Mouse (Mus musculus) stomach, embryonic 14.5 days (tissue): ENCODE measurements around the gene Iffo1. TPM values are rescaled to one million over a fixed set of nuclear protein-coding genes. Genes with fewer than 3 reads are reported as not detected.

Source experiments
- ATAC-seq: fragments of 200-750 bp; cut with Nextera tagmentation; 2 replicates; pipeline ENCODE4 v1.8.0; 2017; ENCODE audit warnings: low read depth, moderate TSS enrichment; ENCODE audit not compliant: insufficient number of reproducible peaks, insufficient read depth, low FRiP score
- H3K27ac ChIP-seq: fragments of 300-500 bp; sonication (generic); 2 replicates; pipeline ENCODE4 v1.5.1; 2014; ENCODE audit warnings: mild to moderate bottlenecking, low read length, moderate library complexity, mixed read lengths
- H3K27me3 ChIP-seq: fragments of 300-500 bp; sonication (generic); 2 replicates; pipeline ENCODE4 v1.6.1; 2014; ENCODE audit warnings: low read length, control low read depth, mixed read lengths; ENCODE audit not compliant: control insufficient read depth, insufficient read depth
- H3K36me3 ChIP-seq: fragments of 300-500 bp; sonication (generic); 2 replicates; pipeline ENCODE4 v1.6.1; 2014; ENCODE audit warnings: mild to moderate bottlenecking, control low read depth, low read length, moderate library complexity, mixed read lengths; ENCODE audit not compliant: control insufficient read depth, insufficient read depth
- H3K4me1 ChIP-seq: fragments of 300-500 bp; sonication (generic); 2 replicates; pipeline ENCODE4 v1.6.1; 2014; ENCODE audit warnings: low read length, control low read depth, mixed read lengths; ENCODE audit not compliant: control insufficient read depth, insufficient read depth
- H3K4me2 ChIP-seq: fragments of 300-500 bp; sonication (generic); replicated peaks from 2 replicates; pipeline ENCODE4 v1.6.1; 2014; ENCODE audit warnings: low read depth, low read length, control low read depth
- H3K4me3 ChIP-seq: fragments of 300-500 bp; sonication (generic); 2 replicates; pipeline ENCODE4 v1.5.1; 2014; ENCODE audit warnings: low read depth, low read length, control low read depth
- H3K9ac ChIP-seq: fragments of 300-500 bp; sonication (generic); replicated peaks from 2 replicates; pipeline ENCODE4 v1.6.1; 2014; ENCODE audit warnings: low read depth, mild to moderate bottlenecking, control low read depth, low read length, moderate library complexity, mixed read lengths
- H3K9me3 ChIP-seq: fragments of 300-500 bp; sonication (generic); 2 replicates; pipeline ENCODE4 v1.6.1; 2016; ENCODE audit warnings: low read depth, low read length, control low read depth; ENCODE audit not compliant: control insufficient read depth
- WGBS: fragments of 180-500 bp; shearing (Covaris S2); extraction: QIAGEN DNeasy Blood & Tissue Kit; methylation state at CpG from one replicate; pipeline ENCODE4 v1.1.7; 2014; 5-methylcytosine and 5-hydroxymethylcytosine counted together
- polyA plus RNA-seq: library from polyadenylated mRNA; unstranded; fragments of >200 nt; fragmentation: Nextera tagmentation; extraction: Ambion mirVana; gene quantifications from 2 replicates; pipeline ENCODE4 v1.2.1, GENCODE M21; 2014

The Iffo1 gene
- polyA plus RNA-seq, 1 experiment from 2014 or later, result 7.4 TPM

DNA sequence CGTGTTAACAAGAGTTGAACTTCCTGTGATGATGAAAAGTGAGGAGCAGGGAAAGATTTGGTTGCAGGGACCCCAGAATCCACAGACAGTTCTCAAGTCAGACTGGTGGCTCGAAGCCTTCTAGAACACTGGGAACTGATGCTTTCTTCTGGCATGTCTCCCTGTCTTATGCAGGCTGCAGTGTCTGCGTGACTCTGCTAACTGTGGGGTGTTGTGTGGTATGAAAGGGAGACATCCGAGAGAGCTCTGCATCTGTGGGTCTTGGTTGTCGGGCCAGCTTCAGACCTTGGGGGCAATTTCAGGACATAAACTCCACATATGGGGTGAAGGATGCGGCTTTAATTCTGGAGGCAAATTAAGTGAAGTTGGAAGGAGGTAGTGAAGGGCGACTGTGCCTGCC lies 1.1 kb downstream of the Iffo1 start:
- Histone ChIP-seq H3K4me2 (peak overlapping the region; percentile 82), H3K9me3 (no peaks in the 10 kb centered on the region), H3K27ac (no peak overlapping the region), H3K4me3 (peak overlapping the region; percentile 65), H3K9ac (peak overlapping the region; percentile 72; the same call in 1 of the 2 replicates), H3K27me3 (no peaks in the 10 kb centered on the region), H3K36me3 (peaks cover 9% of the 10 kb centered on the region), H3K4me1 (peaks cover 21% of the 10 kb centered on the region)
- ATAC-seq, result no peak
- 64% methylated on average over 7 of the region's 7 CpGs for WGBS

DNA sequence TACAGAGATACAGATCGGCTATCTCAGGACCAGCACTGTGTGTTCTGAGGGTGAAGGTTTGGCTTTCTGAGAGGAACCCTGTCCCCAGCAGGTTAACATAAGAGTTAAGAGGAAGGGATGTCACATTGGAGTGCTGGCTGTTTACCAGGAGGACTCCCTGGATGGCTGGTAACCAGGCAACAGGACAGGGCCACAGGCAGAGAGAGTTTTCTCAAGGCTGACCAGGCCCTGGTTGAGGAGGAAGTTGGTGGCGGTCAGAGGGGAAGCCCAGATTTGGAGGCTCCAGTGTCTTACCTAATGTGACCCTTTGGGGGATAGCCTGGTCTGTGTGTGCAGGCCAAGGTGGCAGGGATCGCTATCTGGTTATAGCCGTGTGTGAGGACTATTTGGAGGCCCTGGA lies 1.8 kb downstream of the Iffo1 start:
- H3K4me3 ChIP-seq, result no peak overlapping the region
- WGBS, result 77% methylated on average over 4 of the region's 4 CpGs
- no peak overlapping the region for H3K9ac ChIP-seq
- peaks cover 21% of the 10 kb centered on the region for H3K4me1 ChIP-seq
- no peaks in the 10 kb centered on the region for H3K9me3 ChIP-seq
- peaks cover 2% of the 10 kb centered on the region for H3K36me3 ChIP-seq
- H3K27ac ChIP-seq, result no peak overlapping the region
- no peaks in the 10 kb centered on the region for H3K27me3 ChIP-seq
- no peak for ATAC-seq
- H3K4me2 ChIP-seq, result peak overlapping the region; percentile 82

DNA sequence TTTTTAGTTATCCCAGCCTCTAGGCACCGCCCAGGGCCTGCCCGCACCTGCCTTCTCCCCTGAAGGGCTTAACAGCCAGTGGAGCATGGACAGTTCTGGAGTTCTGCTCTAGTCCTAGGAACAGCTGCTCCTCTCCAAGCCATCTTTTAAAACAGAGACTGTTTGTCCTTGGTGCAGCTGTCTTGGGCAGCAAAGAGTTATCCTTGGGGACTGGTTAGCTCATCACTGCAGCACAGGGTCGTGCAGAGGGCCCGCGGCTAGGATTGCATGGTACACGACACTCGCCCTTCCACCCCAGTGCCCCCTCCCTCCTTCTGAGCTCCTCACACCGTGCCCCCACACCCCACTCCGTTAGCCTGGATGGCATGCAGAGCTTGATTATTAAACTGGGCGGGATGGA lies 2.3 kb downstream of the Iffo1 start:
- 57% methylated on average over 10 of the region's 10 CpGs for WGBS
- ATAC-seq, result no peak

DNA sequence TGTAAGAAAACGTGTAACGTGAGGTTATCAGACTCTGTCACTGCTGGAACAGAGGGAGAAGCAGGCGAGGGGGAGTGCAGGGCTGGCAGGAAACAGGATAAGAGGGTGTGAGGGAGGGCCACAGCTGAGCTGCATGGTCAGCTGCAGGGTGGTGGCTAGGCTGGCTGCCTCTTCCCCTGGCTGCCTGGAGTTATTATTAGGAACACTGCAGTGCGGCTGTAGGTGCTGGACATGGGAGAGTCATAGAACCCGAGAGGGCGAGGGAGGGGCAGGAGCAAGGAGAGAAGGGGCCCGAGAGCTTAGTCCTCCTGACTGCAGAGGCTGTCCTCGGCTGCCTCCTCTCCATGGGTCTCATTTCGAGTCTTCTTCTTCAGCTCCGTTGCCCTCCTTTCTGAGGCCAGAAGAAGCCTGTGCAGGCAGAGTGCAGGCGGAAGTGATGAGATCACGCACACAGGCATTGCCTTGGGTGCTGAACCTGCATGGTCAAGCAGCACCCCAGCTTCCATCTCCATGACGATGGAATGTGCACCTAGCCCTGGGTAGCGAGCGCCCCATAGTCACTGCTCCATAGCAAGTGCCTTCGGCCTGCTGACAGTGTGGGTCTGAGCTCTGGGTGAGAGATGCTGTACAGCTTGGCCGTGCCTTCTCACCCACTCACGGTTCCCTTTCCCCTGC lies 3.3 kb downstream of the Iffo1 start:
- Histone ChIP-seq H3K4me2 (peak overlapping the region; percentile 14; the same call in 1 of the 2 replicates), H3K9ac (no peak overlapping the region)
- 62% methylated on average over 18 of the region's 18 CpGs for WGBS

More for the DNA sequence above, 2.3 kb downstream of the Iffo1 start:
- H3K27me3 ChIP-seq, result no peaks in the 10 kb centered on the region
- no peak overlapping the region for H3K9ac ChIP-seq
- H3K9me3 ChIP-seq, result no peaks in the 10 kb centered on the region
- no peak overlapping the region for H3K27ac ChIP-seq
- peaks cover 21% of the 10 kb centered on the region for H3K4me1 ChIP-seq
- H3K36me3 ChIP-seq, result no peaks in the 10 kb centered on the region; the same call in none of the 2 replicates
- H3K4me3 ChIP-seq, result no peak overlapping the region
- peak overlapping the region; percentile 82; the same call in 1 of the 2 replicates for H3K4me2 ChIP-seq

DNA sequence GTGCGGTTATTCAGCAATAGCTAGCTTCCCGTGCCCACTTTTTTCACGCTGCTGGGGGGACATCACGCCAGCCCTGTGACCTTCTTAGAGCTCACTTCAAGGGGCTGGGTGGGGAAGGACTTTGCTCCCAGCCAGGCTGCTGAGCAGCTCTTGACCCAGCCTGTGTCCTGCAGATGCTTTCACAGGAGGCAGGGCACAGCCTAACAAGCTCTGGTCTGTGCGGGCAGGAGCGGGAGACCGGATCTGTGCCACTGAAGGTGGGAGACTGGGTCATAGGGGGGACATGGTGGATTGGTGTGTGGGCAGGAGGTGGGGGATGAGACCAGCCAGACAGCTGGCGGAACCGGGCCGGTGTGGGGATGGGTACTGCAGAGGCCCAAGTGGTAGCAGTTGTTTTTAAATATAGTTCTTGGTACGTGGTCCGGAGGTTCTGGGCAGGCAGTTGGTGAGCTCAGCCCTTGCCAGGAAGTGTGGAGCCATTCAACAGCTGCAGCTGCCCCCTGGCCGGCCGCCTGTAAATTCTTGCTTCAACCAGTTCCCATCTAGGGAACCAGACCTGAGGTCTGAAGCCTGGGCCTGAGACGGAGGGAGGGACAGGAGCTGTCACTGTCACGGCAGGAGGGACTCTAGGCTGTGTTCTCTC lies 4.0 kb downstream of the Iffo1 start:
- Histone ChIP-seq H3K9ac (no peak overlapping the region), H3K9me3 (no peaks in the 10 kb centered on the region), H3K4me1 (peaks cover 21% of the 10 kb centered on the region), H3K4me2 (peak overlapping the region; percentile 14; the same call in 1 of the 2 replicates), H3K27me3 (no peaks in the 10 kb centered on the region), H3K27ac (no peak overlapping the region), H3K36me3 (peaks cover 4% of the 10 kb centered on the region; the same call in 1 of the 2 replicates), H3K4me3 (no peak overlapping the region)
- WGBS, result 78% methylated on average over 16 of the region's 16 CpGs
- no peak for ATAC-seq

More for the DNA sequence above, 3.3 kb downstream of the Iffo1 start:
- no peak for ATAC-seq
- peaks cover 21% of the 10 kb centered on the region for H3K4me1 ChIP-seq
- no peak overlapping the region for H3K4me3 ChIP-seq
- H3K27ac ChIP-seq, result no peak overlapping the region; the same call in 1 of the 2 replicates
- H3K36me3 ChIP-seq, result peaks cover 4% of the 10 kb centered on the region; the same call in 1 of the 2 replicates
- no peaks in the 10 kb centered on the region for H3K9me3 ChIP-seq
- no peaks in the 10 kb centered on the region for H3K27me3 ChIP-seq

DNA sequence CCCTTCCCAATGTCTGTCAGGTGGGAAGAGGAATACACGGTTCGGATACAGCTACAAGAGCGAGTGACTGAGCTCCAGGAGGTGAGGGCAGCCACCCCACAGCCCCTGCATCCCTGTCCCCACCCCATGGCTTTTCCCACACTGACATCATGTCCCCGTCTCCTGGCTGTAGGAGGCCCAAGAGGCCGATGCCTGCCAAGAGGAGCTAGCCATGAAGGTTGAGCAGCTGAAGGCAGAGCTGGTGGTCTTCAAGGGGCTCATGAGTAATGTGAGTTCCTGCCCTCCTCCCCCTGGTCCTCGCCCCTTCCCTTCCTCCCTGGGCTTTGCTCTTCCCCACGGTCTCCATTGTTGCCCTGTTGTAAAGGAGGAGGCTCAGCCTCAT lies 4.5 kb downstream of the Iffo1 start:
- 78% methylated on average over 7 of the region's 7 CpGs for WGBS
- H3K27ac ChIP-seq, result no peak overlapping the region
- no peaks in the 10 kb centered on the region for H3K9me3 ChIP-seq
- H3K36me3 ChIP-seq, result 0 out of 2 replicates have a peak, but pooled peaks cover 4% of the 10 kb centered on the region
- peaks cover 21% of the 10 kb centered on the region for H3K4me1 ChIP-seq
- H3K4me3 ChIP-seq, result no peak overlapping the region
- H3K4me2 ChIP-seq, result no peak overlapping the region
- no peaks in the 10 kb centered on the region for H3K27me3 ChIP-seq
- no peak for ATAC-seq
- H3K9ac ChIP-seq, result no peak overlapping the region

DNA sequence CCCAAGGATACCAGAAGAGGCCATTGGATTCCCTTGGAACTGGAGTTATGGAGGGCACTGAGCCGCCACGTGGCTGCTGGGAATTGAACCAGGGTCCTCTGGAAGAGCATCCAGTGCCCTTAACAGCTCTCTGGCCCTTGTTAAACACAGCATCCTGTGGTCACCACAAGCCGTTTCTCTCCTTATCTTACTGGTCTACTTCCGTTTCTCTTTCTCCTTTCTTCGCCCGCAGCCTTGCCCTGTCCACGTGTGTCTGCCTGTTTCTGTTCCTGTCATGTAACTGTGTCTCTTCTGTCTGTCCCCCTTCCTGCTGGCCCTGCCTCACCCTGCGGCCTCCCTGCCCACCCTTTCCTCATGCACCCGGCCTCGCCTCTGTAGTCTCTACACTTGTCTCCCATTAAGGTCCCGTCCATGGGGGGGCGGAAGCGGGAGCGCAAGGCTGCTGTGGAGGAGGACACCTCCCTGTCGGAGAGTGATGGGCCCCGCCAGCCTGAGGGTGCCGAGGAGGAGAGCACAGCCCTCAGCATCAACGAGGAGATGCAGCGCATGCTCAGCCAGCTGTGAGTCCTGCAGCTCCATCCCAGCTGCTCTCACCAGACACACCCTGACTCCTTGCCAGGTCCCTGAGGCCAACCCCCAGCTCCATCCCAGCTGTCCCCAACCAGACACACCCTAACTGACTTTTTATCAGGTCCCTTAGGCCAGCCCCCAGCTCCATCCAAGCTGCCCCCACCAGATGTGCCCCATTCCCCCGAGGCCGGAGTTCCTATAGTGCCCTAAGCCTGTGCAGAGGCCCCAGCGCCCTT lies 7.4 kb downstream of the Iffo1 start:
- peaks cover 8% of the 10 kb centered on the region; the same call in 1 of the 2 replicates for H3K4me1 ChIP-seq
- no peaks in the 10 kb centered on the region for H3K9me3 ChIP-seq
- no peak overlapping the region for H3K4me3 ChIP-seq
- WGBS, result 73% methylated on average over 22 of the region's 22 CpGs
- no peak overlapping the region for H3K4me2 ChIP-seq
- H3K27me3 ChIP-seq, result no peaks in the 10 kb centered on the region
- no peak overlapping the region for H3K27ac ChIP-seq
- ATAC-seq, result no peak
- peaks cover 7% of the 10 kb centered on the region; the same call in 1 of the 2 replicates for H3K36me3 ChIP-seq
- H3K9ac ChIP-seq, result no peak overlapping the region

DNA sequence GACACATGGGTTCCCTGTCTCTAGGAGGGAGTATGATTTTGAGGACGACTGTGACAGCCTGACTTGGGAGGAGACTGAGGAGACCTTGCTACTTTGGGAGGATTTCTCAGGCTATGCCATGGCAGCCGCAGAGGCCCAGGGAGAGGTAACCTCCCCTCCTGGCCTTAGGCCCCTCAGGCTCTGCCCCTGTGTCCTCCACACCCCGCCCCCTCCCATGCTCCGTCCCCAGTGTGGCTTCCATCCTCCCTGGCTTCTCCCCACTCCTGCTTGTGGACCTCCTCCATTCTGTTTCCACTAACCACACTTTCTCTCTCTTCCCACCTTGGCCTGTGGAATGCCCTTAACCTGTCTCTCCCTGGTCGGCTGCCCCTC lies 8.0 kb downstream of the Iffo1 start:
- Histone ChIP-seq H3K27me3 (no peaks in the 10 kb centered on the region), H3K4me2 (no peak overlapping the region), H3K27ac (no peak overlapping the region), H3K9ac (no peak overlapping the region), H3K4me3 (no peak overlapping the region), H3K4me1 (peaks cover 4% of the 10 kb centered on the region; the same call in 1 of the 2 replicates), H3K36me3 (peaks cover 9% of the 10 kb centered on the region; the same call in 1 of the 2 replicates), H3K9me3 (no peaks in the 10 kb centered on the region)
- ATAC-seq, result no peak
- 76% methylated on average over 5 of the region's 5 CpGs for WGBS
